In the genomic region with DNA sequence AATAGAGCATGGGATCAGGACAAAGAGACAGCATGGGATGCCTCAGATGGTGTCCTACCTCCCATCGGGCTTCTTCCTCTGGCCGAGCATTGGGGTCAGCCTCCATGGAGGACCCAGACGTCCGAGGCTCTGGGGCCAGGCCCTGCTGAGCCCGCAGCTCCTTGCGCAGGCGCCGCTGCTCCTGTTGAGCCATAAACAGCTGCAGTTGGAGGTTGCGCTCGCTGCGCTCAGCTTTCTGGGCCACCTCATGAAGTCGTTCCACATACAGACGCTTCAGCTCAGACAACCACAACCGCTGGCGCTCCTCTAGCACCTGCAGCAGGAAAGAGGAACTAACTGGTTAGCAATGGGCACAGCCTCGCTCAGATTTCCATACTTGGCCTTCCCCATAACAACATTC, we compare ENCODE assay signal across 9 mouse cellular contexts.
DNase-seq lines count a peak whose midpoint lies in the region.
"Had no signal": no experiment of that assay in that cellular context is flagged by ENCODE, and none has a peak within 500 bp of the region (broad histone marks: within the 10 kb centered on the region; RNA-seq: fewer than 3 reads in every experiment).

No protein-coding gene starts in this region.

- DNase-seq in cerebellum, adult 9-10 months, result peak; percentile 8
- no peak for DNase-seq in cerebellum, postnatal 36 days
- peak; percentile 27 to 35 for DNase-seq in lung, adult 18-20 months
- no peak for DNase-seq in lung, postnatal 10 days
- peak; percentile 49 to 65 for DNase-seq in lung, postnatal 4 days
- peak; percentile 85 for DNase-seq in thymus, postnatal 25 days
- no peak for DNase-seq in right cerebral cortex, adult 18-20 months
- DNase-seq in right cerebral cortex, postnatal 36 days (ENCODE audit: low spot score in 2 of 2), result no peak
- DNase-seq: adrenal gland, adult 8-10 months had no signal

Comparison
In these comparisons a context has a peak if more than half of its experiments do, and no peak if none do; other contexts are left out.
1. DNase-seq: peak in cerebellum, adult 9-10 months (single experiment), lung, adult 18-20 months (2 of 2), lung, postnatal 4 days (2 of 2) and thymus, postnatal 25 days (single experiment); none in cerebellum, postnatal 36 days (0 of 2), lung, postnatal 10 days (single experiment), right cerebral cortex, adult 18-20 months (single experiment) and right cerebral cortex, postnatal 36 days (0 of 2).